Mouse (Mus musculus): ENCODE data around the gene Tmem200a.

The Tmem200a gene

DNA sequence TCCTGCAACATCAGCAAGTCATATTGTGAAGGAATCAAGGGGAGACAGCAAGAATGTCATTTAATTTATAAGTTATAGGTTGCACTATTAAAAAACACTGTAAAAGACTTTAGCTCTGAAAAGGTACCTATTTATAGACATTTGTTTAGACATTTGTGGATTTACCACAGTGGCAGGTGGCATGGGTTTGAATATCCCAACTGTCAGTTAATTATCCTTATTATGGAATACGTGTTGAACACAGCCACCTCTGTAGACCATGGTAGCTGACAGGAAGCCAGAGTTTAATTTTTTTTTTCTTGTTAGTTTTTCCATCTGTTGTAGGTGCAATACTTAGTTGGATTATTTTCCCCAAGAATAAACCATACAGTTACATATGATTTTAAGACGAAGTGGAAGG is 194.3 kb downstream of the Tmem200a start:
- DNase-seq (ENCODE audit: low spot score), result no peak

DNA sequence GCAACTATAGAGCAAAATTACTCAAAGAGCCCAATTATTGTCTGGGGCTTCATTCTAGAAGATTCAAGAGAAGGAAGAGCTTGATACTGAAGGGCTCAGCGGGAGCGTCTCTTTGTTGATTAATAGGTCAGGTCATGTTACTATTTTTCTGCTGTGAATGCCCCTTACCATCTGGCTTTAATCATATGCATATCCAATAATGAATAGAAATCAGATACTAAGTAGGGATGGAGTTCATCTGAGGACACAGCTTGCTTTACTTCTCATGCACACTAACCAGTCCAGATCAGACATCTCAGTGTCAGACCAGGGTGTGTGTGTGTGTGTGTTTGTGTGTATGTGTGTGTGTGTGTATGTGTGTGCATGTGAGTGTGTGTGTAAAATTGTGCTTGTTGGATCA is 201.1 kb downstream of the Tmem200a start:
- DNase-seq (ENCODE audit: low spot score), result no peak

DNA sequence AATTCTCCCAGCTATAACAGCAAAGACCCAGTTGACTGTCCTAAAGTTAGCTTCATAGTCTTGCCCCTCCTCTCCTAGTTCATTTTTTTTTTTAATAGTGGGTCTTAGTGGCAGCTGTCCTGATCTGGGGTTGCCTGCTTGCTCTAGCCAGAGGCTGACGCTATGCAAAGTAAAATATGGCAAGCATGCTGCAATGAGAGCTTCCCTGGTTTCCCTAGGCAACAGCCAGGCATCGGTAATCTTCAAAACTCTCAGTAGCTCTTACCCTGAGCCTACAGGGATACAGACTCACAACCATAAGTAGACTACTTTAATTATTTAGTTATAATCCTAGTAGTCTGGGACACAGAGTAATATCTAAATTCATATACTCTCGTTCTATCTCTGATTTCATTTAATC is 202.0 kb downstream of the Tmem200a start:
- no peak for DNase-seq (ENCODE audit: low spot score)

DNA sequence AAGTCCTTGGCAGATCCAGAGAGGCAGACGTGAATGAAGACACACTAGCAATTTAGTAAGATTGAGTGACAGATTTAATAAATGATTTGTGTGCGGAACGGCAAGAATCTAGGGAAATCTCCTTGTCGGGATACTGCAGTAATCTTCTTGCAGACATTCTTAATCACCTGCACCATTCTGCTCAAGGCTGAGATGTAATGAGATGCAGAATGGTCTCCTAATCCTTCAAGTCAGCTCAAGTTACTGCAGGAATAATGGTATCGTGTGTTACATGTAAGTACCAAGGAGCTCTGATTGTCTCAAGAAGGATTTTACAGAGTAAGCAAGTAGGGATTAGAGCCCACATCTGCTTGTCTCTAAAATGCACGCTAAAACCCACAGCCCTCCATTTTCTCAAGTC is 210.1 kb downstream of the Tmem200a start:
- DNase-seq (ENCODE audit: low spot score), result no peak
